Mouse (Mus musculus): ENCODE measurements around the gene Gm20826. TPM values are rescaled to one million over a fixed set of nuclear protein-coding genes. Genes with fewer than 3 reads are reported as not detected.
"Not testable (repeated sequence)": the region's sequence is repeated elsewhere in the genome, so short reads cannot be mapped to it uniquely, and the experiment has no call there.

Gm20826 gene
- total RNA-seq (2017): not detected in 2 replicates

DNA sequence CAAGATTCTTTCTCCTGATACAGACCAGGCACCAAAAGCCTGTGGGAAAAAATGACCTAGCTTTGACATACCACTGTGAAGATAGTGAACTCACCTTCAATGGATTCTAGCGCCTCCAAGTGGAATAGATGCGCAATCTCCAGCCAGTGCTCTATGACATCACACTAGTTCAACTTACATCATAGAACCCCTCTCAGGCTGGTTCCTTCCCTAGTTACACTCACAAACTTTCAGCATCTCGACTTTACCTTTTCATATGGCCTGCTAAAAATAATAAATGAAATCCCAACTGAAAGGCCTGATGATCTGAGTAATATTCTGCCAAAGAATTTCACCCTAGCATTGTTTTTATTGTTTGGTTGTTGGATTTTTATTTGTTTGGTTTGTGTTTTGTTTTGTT lies at the start of gene Gm20826:
Gene Gm20826 (minus strand): TSS at position 101 of the 400 bp plus-strand sequence.
- ATAC-seq (replicated peaks in 1 of 2; ENCODE audit: insufficient read depth in 1 of 2, low FRiP score in 2 of 2, low TSS enrichment in 1 of 2, low read depth in 1 of 2, poor library complexity in 2 of 2, severe bottlenecking in 2 of 2): not testable (repeated sequence)

Other genes starting within 250 kb of the Gm20826 start
- gene Gm21788, start 233.5 kb downstream of the Gm20826 start, total RNA-seq (2017): not detected in 2 replicates
- not detected in 2 replicates for gene Gm28576, start 84.5 kb upstream of the Gm20826 start, total RNA-seq (2017)